Mouse (Mus musculus) urinary bladder, postnatal 25 days (tissue): ENCODE data around the gene Zbtb48.
"Not testable (repeated sequence)": the region's sequence is repeated elsewhere in the genome, so short reads cannot be mapped to it uniquely, and the experiment has no call there.

ENCODE experiments used
- DNase-seq: peaks from one replicate; pipeline ENCODE4 v3.0.0; 2022; ENCODE audit warnings: low spot score

Zbtb48 gene

GRCm38 (mm10) chr4:152027524-152027923 lies at the start of gene Zbtb48:
Zbtb48 (minus strand) TSS chr4:152027671.
- peak; percentile 91 for DNase-seq

DNA sequence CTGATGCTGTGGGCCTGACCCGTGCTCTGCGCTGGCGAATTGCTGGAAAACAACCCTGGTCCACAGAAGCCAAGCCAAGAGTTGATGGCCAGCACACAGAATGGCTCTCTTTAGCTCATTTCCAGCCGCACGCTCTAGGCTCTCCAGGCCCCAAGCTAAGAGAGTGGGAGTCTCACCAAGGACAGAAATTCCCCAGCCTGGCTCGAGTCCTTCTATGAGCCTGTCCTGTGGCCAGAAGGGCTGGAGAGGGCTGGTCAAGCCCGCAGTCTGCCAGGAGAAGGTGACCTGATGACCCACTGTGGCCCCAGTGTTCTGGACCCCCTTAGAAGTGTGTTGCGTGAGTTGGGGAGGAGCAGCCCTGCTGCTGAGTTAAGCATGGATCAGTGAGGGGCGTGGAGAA lies 49.7 kb upstream of the Zbtb48 start:
- DNase-seq: no peak

DNA sequence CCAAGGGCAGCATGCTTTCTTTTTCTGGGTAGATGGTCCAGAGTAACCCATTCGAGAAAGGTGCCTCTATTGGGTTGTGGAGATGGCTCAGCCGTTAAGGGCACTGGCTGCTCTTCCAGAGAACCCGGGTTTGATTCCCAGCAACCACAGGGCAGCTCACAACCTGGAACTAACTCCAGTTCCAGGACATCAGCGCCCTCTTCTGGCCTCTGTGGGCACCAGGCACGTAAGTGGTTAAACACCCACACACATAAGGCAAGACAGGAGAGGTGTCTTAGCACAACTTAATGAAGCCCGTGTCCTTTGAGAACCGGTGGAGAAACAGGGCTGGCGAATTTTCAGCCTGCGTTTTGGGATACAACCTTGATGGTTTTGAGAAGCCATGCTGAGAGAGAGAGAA lies 47.1 kb upstream of the Zbtb48 start:
- no peak for DNase-seq

DNA sequence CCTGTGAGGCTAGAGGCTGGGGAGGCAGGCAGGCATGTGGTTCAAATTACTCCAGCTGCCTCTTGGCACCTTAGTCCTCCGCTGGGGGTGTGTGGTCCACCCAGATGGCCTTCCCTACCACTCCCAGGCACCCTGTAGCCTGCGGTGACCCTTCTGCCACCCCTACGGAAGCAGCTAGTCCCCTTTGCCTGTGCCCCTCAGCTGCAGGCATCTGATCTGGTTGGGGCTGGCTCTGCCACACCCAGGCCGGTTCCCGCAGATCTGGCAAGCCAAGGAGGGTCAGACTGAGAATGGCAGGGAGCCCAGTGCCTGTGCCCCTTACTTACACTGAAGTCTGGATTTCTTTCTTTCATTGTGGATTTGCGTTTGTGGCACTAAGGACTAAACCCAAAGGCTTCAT lies 46.2 kb upstream of the Zbtb48 start:
- DNase-seq: no peak

DNA sequence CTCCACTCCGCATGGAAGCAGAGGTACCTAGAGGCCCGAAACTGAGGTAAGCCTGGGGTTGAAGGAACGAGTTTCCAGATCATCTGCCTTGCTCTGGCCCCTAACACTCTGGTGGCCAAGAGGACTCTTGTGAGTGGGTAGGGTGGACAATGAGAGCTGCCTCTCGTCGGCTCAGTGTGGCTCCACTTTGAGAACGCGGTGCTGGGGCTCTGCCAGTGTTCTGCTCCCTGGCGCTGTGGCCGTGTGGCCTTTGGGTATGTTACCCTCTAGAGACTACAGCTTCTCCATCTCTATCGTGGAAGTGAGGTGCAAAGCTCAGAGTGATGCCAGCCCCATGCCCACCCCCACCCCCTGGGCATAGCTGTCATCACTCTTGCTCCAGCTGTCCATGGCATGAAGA lies 45.2 kb upstream of the Zbtb48 start:
- DNase-seq: no peak

GRCm38 (mm10) chr4:152072121-152072601 lies 44.7 kb upstream of the Zbtb48 start, which contains the start of gene Plekhg5:
Plekhg5 (plus strand) TSS chr4:152072498.
- no peak for DNase-seq

- no peak for DNase-seq
These were observed 43.3 kb upstream of the Zbtb48 start for GRCm38 (mm10) chr4:152070494-152071396.

DNA sequence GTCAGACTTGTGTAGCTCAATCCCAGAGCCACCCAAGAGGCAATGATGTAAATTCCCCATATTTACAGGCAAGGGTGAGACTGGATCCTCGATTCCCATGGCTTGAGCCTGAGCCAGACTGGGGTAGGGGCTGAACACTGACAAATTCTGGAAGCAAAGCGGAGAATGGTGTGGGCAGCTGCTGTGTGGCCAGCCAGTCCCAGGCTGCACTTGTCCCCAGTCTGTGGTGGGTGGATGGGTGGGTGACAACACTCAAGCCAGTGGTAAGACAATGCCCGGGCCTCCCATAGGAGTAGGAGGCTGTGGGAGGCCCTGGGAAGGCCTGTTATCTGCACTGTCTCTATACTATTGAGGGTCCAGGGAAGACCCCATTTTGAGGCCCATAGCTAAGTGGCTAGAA lies 41.8 kb upstream of the Zbtb48 start:
- no peak for DNase-seq

DNA sequence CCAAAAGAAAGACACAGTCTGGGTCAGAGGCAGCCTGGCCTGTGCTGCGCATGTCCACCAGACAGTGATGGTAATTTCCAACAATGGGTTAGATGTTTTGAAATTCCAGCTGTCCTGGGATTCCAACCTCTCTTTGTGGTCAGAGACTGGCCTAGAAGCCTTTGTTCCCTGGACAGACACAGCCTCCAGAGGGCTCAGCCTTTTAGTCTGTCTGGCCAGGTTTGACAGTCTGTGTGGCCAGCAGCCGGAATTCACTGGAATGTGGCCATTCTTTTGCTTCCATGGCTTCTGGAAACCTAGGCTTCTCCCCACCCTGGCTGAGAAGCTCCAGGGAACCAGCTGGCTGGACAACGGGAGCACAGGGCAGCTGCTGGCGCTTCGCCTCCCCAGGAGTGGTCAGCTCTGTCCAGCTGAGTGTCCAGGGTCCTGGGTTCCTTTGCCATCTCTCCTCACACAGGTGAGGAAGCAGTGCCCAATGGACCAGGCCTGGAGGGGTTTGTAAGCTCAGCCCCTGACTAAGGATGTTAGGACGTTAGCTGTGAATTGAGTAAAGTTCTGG lies 40.8 kb upstream of the Zbtb48 start:
- DNase-seq: no peak

- no peak for DNase-seq
These were observed 39.8 kb upstream of the Zbtb48 start for GRCm38 (mm10) chr4:152067280-152067679.

DNA sequence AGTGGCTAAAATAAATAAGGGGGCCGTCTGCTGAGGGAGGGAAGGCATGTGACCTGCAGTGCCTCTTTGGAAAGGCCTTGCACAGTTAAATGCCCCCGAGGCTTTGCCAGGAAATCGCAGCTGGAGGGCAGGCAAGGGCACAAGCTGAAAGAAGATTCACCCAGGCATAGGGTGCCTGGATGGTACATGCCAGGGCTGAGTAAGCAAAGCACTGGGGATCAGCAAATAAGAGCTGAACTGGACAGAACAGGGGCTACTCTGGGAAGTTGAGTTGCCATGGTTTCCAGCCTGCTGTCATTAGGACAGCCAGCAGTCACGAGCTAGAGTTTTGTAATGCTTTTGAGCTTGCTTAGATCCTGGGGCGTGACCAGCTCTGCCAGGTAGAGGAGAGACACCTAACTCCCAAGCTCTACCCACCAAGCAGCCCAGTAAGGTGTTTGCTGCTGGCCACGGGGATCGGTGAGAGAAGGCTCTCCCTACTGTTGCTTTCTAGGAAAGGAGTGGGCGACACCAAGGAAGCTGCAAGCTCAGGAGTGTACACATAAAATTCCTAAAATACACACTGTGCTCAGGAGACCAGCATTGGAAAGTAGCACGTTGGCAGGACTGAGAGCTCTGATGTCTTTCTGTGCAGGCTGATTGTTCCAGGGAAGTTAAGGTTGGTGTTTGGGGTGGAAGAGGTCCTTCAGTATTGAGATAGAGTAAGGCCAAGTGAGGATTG lies 35.1 kb upstream of the Zbtb48 start:
- no peak for DNase-seq

- DNase-seq: no peak
These were observed 17.1 kb upstream of the Zbtb48 start for GRCm38 (mm10) chr4:152044609-152045008.

DNA sequence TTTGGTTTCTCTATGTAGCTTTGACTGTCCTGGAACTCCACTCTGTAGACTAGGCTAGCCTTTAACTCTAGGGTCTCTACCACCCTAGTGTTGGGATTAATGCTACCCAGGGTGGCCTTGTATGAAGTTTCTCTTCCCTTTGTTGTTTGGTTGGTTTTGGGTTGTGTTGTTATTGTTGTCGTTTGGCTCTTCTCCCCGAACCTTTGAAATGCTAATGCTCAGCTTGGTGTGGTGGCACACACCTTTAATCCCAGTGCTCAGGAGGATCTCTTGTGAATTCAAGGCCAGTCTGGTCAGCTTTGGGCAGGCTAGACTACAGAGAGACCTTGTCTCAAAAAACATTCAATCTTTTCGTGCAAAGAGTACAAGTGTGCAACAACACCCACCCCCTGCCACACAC lies 15.7 kb upstream of the Zbtb48 start:
- DNase-seq: no peak

DNA sequence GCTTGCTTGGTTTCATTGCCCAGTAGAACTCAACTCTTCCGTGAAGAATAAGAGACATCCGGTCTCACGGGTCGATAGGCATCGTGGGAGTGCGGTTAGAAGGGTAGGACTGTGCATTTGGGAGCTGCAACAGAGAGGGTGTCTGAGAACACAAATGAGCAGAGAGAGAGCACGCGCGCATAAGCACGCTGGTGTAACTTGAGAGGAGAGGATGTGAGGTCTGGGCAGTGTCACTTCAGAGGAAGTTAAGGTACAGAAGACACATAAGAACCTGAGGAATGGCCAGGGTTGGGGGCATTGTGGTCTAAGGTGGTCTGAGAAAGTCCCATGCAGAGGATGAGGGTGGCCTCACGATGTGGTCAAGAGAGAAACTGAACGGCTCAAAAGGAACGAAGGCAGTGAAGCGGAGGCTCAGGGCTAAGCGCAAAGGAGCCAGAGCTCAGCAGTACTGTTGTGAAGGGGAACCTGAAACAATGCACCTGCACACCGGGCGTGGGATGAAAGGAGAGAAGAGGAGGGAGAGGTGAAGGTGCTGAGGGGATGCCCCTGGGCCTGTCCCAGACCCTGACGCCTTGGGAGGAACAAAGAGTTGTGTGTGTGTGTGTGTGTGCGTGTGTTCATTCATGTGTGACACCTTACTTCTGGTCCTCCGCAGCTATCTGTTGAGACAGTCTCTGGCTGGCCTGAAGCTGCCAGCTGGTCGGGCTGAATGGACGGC lies 14.6 kb upstream of the Zbtb48 start:
- DNase-seq: no peak

DNA sequence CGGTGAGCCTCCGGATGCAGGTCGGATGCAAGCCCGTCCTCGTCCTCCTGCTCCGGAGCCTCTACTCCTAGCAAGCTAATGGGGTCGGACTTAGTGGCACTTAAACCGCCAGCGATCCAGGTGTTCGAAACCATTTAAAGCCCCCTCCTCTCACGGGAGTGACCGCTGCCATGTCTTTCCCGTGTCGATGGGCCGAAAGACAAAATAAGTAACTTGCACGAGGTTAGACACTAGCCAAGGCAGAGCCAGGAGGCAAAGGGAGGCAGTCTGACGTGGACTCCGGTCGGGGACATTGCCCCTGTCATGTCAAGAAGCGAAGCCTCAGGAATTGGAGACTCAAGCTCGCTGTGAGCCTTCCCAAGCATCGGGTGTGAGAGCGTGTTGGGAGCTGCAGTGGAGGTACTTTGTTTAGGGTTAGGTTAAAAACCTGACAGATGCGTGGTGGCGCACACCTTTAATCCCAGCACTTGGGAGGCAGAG lies 12.4 kb upstream of the Zbtb48 start:
- DNase-seq: no peak

GRCm38 (mm10) chr4:152038985-152039830 lies 11.7 kb upstream of the Zbtb48 start, which contains the start of gene Nol9:
Nol9 (plus strand) TSS chr4:152039321.
- DNase-seq: peak; percentile 98

GRCm38 (mm10) chr4:152038225-152038984 lies 10.9 kb upstream of the Zbtb48 start, which contains the start of gene Tas1r1:
Tas1r1 (minus strand) TSS chr4:152038568.
- no peak for DNase-seq

DNA sequence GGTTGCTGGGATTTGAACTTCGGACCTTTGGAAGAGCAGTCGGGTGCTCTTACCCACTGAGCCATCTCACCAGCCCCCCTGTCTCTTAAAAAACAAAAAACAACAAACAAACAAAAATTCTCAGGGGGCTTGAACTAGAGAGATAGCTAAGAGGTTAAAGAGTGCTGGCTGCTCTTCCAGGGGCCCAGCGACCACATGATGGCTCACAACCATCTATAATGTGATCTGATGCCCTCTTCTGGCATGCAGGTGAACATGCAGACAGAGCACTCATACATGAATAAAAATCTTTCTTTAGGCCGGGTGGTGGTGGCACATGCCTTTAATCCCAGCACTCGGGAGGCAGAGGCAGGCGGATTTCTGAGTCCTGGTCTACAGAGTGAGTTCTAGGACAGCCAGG lies 9.0 kb upstream of the Zbtb48 start:
- not testable (repeated sequence) for DNase-seq

DNA sequence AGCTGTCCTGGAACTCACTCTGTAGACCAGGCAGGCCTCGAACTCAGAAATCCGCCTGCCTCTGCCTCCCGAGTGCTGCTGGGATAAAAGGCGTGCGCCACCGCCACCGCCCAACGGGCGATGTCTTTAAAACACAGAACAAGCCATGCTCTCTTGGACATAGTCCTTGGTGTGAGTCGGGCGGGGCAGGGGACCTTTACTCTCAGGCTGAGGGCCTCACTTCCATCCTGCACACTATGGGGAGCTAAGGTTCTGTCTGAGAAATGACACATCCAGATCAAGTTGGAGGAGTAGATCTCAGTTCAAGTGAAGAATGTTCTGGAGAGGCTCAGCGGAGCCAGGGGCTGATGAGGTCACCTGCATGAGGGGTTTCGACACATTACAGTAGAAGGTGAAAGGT lies 5.5 kb upstream of the Zbtb48 start:
- no peak for DNase-seq

GRCm38 (mm10) chr4:152029997-152030396 lies 2.5 kb upstream of the Zbtb48 start:
- DNase-seq: no peak
